Mouse (Mus musculus) 416B (cell line): ENCODE measurements at regions not wholly inside any gene's neighbourhood (a gene's known extent, or its start where the extent isn't known, plus 50 kb on each side); places are given as distances from the start of the nearest gene placed in this dataset.

Experiments
- DNase-seq: peaks from one replicate; pipeline ENCODE4 v3.0.0; 2011; ENCODE audit warnings: low read depth

DNA sequence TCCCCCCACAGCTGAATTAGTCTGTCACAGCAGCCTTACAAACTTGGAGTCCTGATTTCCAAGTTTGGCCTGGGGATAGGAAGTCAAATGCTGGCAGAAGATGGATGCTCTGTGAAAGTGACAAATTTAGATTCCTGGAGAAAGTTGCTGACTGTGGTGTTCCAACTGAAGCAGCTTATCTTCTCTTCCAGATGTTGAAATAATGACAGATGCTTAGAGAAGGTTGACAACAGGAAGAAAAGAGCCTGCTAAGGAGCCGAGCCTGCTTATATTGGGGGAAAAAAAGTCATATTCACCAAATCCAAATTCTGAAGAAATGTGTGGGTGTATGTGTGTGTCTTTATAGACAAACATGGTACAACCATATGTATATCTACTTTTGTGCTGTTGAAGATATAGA, 1380.4 kb upstream of the Cdh8 start:
- DNase-seq, result no peak

- DNase-seq, result no peak
Measured at GRCm38 (mm10) chr8:100793951-100794350, 1377.7 kb upstream of the Cdh8 start.

- no peak for DNase-seq
Measured at GRCm38 (mm10) chr8:100790592-100791141, 1374.4 kb upstream of the Cdh8 start.

- DNase-seq, result no peak
Measured at GRCm38 (mm10) chr8:100788132-100788531, 1371.9 kb upstream of the Cdh8 start.

DNA sequence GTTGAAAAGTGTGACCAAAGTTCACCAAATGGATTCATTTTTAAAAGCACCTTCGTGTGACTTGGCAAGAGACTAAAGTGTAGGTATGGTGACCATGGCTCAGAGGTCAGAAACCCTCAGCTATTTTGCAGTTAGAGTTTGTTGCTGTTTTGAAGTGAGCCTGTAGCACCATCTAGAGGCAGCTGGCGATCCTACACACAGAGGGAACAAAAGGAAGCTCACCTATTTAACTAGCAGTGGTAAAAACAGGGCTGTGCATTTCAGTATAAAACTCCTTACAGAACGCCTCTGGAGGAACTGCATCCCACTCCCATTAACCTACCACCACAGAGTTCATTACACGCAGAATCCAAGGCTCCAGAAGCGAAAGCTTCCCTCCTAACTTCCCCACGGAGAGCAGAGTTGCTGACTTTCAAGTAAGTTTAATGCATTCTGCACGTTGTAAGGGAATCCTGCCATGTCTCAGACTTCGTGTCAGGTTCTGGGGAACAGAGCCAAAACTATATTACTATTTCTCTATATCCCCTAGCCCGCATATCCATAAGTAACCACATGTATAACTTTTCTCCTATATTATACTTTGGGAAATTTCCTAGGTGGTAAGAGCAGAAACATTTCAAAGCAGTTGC, 1356.6 kb upstream of the Cdh8 start:
- peak; percentile 65 for DNase-seq

DNA sequence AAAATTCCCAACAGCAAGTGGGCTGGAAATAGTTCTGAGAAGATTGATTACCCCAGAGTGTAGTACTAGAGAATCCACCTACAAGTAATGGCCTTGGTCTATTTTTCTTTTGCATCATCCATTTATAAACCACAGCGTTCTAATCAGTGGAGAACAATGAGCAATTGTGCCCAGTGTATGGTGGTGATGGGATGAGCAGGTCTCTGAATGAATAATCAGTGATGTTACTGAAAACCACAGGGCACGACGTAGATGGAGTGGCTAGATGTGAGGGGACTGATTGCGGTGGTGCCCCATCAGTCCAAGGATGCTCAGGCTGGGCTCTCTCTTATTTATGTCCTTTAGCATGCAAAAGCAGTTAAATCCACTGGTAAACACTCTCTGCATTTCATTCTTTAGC, 1353.3 kb upstream of the Cdh8 start:
- no peak for DNase-seq

GRCm38 (mm10) chr8:100733927-100734326, 1317.7 kb upstream of the Cdh8 start:
- peak; percentile 17 for DNase-seq

DNA sequence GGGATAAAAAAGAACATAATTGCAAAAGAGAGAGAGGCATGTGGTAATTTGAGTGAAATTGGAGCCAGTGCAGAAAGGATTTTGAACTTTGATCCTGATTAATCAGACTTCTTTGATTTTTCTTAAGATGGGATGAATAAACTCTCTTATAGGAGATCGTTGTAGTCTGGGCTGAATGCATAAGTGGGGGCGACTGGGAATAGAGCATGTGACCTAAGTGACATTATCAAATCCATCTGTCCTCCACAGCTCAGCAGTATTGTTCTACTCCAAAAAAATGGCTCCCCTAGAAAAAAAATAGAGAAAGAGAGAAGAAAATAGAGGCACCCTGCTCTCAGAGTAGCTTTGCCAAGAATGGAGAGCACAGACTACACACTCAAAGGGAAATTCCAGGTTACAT, 1286.1 kb upstream of the Cdh8 start:
- DNase-seq, result no peak

- no peak for DNase-seq
Measured at GRCm38 (mm10) chr8:100695043-100695442, 1278.8 kb upstream of the Cdh8 start.

- no peak for DNase-seq
Measured at GRCm38 (mm10) chr8:100678580-100678979, 1262.3 kb upstream of the Cdh8 start.
